In the genomic region with DNA sequence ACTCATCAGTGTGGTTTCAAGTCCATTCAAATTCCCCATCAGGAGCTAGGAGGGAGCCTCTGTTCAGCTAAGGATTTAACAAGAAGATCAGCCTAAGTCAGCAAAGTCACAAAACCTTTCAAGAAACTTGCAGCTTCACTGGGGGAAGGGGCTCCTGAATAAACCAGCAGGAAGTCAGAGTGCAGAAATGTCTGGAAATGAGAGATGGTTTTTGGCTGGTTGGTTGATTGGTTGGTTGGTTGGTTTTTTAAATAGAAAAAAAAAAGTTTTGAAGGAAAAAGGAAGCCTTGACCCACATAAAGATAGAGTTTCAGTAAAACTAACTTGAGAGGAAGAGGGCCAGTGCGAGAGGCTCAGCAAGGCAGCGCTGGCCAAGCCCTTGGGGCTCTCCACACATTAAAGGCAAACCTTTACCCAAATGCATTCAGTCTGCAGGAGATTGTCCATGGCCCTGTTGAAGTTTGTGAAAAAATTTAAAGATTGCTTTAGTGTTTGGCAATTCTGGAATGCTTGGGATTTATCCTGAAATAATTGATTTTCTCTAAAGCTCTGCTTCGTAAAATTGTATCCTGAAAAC, we compare ENCODE assay signal across 14 mouse cellular contexts. TPM values are rescaled to one million over a fixed set of nuclear protein-coding genes. Genes with fewer than 3 reads are reported as not detected.
DNase-seq lines count a peak whose midpoint lies in the region; ATAC-seq and TF ChIP-seq lines count a peak whose summit lies in the region.
"Had no signal": no experiment of that assay in that cellular context is flagged by ENCODE, and none has a peak within 500 bp of the region (broad histone marks: within the 10 kb centered on the region; RNA-seq: fewer than 3 reads in every experiment).

No protein-coding gene starts in this region.

- no peaks in the 10 kb centered on the region for H3K27me3 ChIP-seq in heart, embryonic 13.5 days (replicated peaks)
- no peaks in the 10 kb centered on the region for H3K27me3 ChIP-seq in lung, embryonic 14.5 days (ENCODE audit: insufficient read depth, low read length)
- no peaks in the 10 kb centered on the region for H3K27me3 ChIP-seq in embryonic facial prominence, embryonic 13.5 days
- no peaks in the 10 kb centered on the region for H3K27me3 ChIP-seq in stomach, embryonic 15.5 days (replicated peaks)
- H3K27me3 ChIP-seq: forebrain, embryonic 13.5 days; neural tube, embryonic 12.5 days had no signal

- H3K27ac ChIP-seq in heart, embryonic 13.5 days (replicated peaks): peak overlapping the region; percentile 90
- peak overlapping the region; percentile 96; the same call in 1 of the 2 replicates for H3K27ac ChIP-seq in lung, embryonic 14.5 days (ENCODE audit: low read depth)
- peak overlapping the region; percentile 99 for H3K27ac ChIP-seq in embryonic facial prominence, embryonic 13.5 days
- H3K27ac ChIP-seq in stomach, embryonic 15.5 days: peak overlapping the region; percentile 95
- H3K27ac ChIP-seq: forebrain, embryonic 13.5 days; neural tube, embryonic 12.5 days had no signal

- peaks cover 51% of the 10 kb centered on the region for H3K4me1 ChIP-seq in heart, embryonic 13.5 days
- peaks cover 25% of the 10 kb centered on the region for H3K4me1 ChIP-seq in lung, embryonic 14.5 days (ENCODE audit: insufficient read depth)
- peaks cover 59% of the 10 kb centered on the region for H3K4me1 ChIP-seq in embryonic facial prominence, embryonic 13.5 days
- peaks cover 36% of the 10 kb centered on the region for H3K4me1 ChIP-seq in stomach, embryonic 15.5 days

- no peak for TF ChIP-seq CTCF in lung, embryonic 14.5 days (IDR thresholded peaks at IDR 0.05; ENCODE audit: low read depth)

- H3K9me3 ChIP-seq in heart, embryonic 13.5 days: no peaks in the 10 kb centered on the region
- no peaks in the 10 kb centered on the region for H3K9me3 ChIP-seq in lung, embryonic 14.5 days (ENCODE audit: low read depth, low read length)
- no peaks in the 10 kb centered on the region for H3K9me3 ChIP-seq in embryonic facial prominence, embryonic 13.5 days
- no peaks in the 10 kb centered on the region for H3K9me3 ChIP-seq in stomach, embryonic 15.5 days
- H3K9me3 ChIP-seq: forebrain, embryonic 13.5 days; neural tube, embryonic 12.5 days had no signal

- WGBS in heart, embryonic 13.5 days: 76% methylated on average over 3 of the region's 3 CpGs
- WGBS in lung, embryonic 14.5 days: 62% methylated on average over 3 of the region's 3 CpGs
- 19% methylated on average over 3 of the region's 3 CpGs for WGBS in embryonic facial prominence, embryonic 13.5 days
- WGBS in stomach, embryonic 15.5 days: 62% methylated on average over 3 of the region's 3 CpGs

- H3K36me3 ChIP-seq in heart, embryonic 13.5 days: no peaks in the 10 kb centered on the region
- H3K36me3 ChIP-seq in lung, embryonic 14.5 days (ENCODE audit: insufficient read depth): no peaks in the 10 kb centered on the region
- H3K36me3 ChIP-seq in embryonic facial prominence, embryonic 13.5 days: no peaks in the 10 kb centered on the region
- no peaks in the 10 kb centered on the region for H3K36me3 ChIP-seq in stomach, embryonic 15.5 days
- H3K36me3 ChIP-seq: neural tube, embryonic 12.5 days had no signal

- no peak overlapping the region for H3K9ac ChIP-seq in heart, embryonic 13.5 days
- H3K9ac ChIP-seq in lung, embryonic 14.5 days: no peak overlapping the region
- H3K9ac ChIP-seq in embryonic facial prominence, embryonic 13.5 days: no peak overlapping the region
- no peak overlapping the region for H3K9ac ChIP-seq in stomach, embryonic 15.5 days
- H3K9ac ChIP-seq: forebrain, embryonic 13.5 days; neural tube, embryonic 12.5 days had no signal

- no peak overlapping the region for H3K4me2 ChIP-seq in heart, embryonic 13.5 days
- no peak overlapping the region for H3K4me2 ChIP-seq in lung, embryonic 14.5 days
- H3K4me2 ChIP-seq in embryonic facial prominence, embryonic 13.5 days: peak overlapping the region; percentile 58; the same call in 1 of the 2 replicates
- no peak overlapping the region for H3K4me2 ChIP-seq in stomach, embryonic 15.5 days
- H3K4me2 ChIP-seq: neural tube, embryonic 12.5 days had no signal

- no peak overlapping the region for H3K4me3 ChIP-seq in heart, embryonic 13.5 days
- no peak overlapping the region for H3K4me3 ChIP-seq in lung, embryonic 14.5 days (ENCODE audit: low read depth, low read length)
- H3K4me3 ChIP-seq in embryonic facial prominence, embryonic 13.5 days: no peak overlapping the region
- H3K4me3 ChIP-seq in stomach, embryonic 15.5 days (replicated peaks): no peak overlapping the region
- H3K4me3 ChIP-seq: forebrain, embryonic 13.5 days; neural tube, embryonic 12.5 days had no signal

- ATAC-seq in heart, embryonic 13.5 days (ENCODE audit: extremely low read depth, insufficient number of reproducible peaks, low FRiP score, low TSS enrichment): no peak
- no peak for ATAC-seq in lung, embryonic 14.5 days (ENCODE audit: insufficient read depth)
- no peak for ATAC-seq in embryonic facial prominence, embryonic 13.5 days (ENCODE audit: insufficient number of reproducible peaks, insufficient read depth, low FRiP score, low TSS enrichment, low read depth)
- ATAC-seq in stomach, embryonic 15.5 days (ENCODE audit: insufficient read depth, low FRiP score, low read depth): no peak
- ATAC-seq: forebrain, embryonic 13.5 days had no signal

- no peak for DNase-seq in heart, adult 9 months (ENCODE audit: low spot score in 2 of 2)
- no peak for DNase-seq in lung, embryonic 14.5 days
- DNase-seq in lung, postnatal 25 days (ENCODE audit: low spot score): no peak
- no peak for DNase-seq in thymus, postnatal 14 days
- DNase-seq: gastrocnemius, postnatal 25 days; kidney, postnatal 4 days; lung, adult 18-20 months; midbrain, embryonic 14.5 days; thymus, postnatal 36 days had no signal

RNA-seq across cellular contexts. Expression of a gene that starts 18.9 kb away (rescaled TPM):
- polyA plus RNA-seq in heart, embryonic 13.5 days (2015; fragmentation: Nextera tagmentation; extraction: Ambion mirVana): 43.6 and 50.1 TPM in 2 replicates
- 44.2 and 47.5 TPM in 2 replicates for polyA plus RNA-seq in lung, embryonic 14.5 days (2014; fragmentation: Nextera tagmentation; extraction: Ambion mirVana)
- 50.9 and 57.8 TPM in 2 replicates for polyA plus RNA-seq in embryonic facial prominence, embryonic 13.5 days (2015; fragmentation: Nextera tagmentation; extraction: Ambion mirVana)
- 41.0 and 48.7 TPM in 2 replicates for polyA plus RNA-seq in stomach, embryonic 15.5 days (2015; fragmentation: Nextera tagmentation; extraction: Ambion mirVana)

RNA-seq across cellular contexts. Expression of a gene that starts 19.1 kb away (rescaled TPM):
- polyA plus RNA-seq in heart, embryonic 13.5 days (2015; fragmentation: Nextera tagmentation; extraction: Ambion mirVana): 224 and 259 TPM in 2 replicates
- 166 and 188 TPM in 2 replicates for polyA plus RNA-seq in lung, embryonic 14.5 days (2014; fragmentation: Nextera tagmentation; extraction: Ambion mirVana)
- polyA plus RNA-seq in embryonic facial prominence, embryonic 13.5 days (2015; fragmentation: Nextera tagmentation; extraction: Ambion mirVana): 195 and 200 TPM in 2 replicates
- polyA plus RNA-seq in stomach, embryonic 15.5 days (2015; fragmentation: Nextera tagmentation; extraction: Ambion mirVana): 191 and 196 TPM in 2 replicates
